Mouse (Mus musculus): ENCODE data around the gene Atp8b2.

GRCm38 (mm10) chr3:89968509-89968908 is 5.2 kb upstream of the Atp8b2 start:
- TF ChIP-seq POLR2AphosphoS2 (IDR thresholded peaks at IDR 0.05; ENCODE audit: low read depth, low read length), result no peak
- no peak for TF ChIP-seq NRF1 (IDR thresholded peaks at IDR 0.05; ENCODE audit: low read depth, low read length)
- no peak for TF ChIP-seq ZC3H11A (IDR thresholded peaks at IDR 0.05; ENCODE audit: low read depth, low read length)
- no peak for TF ChIP-seq CHD2 (IDR thresholded peaks at IDR 0.05; ENCODE audit: low read length)
- TF ChIP-seq KAT2A (IDR thresholded peaks at IDR 0.05; ENCODE audit: insufficient replicate concordance, low read length), result no peak
- TF ChIP-seq CTCF (conservative IDR thresholded peaks at IDR 0.05 in 1 of 2, IDR thresholded peaks at IDR 0.05 in 1 of 2; ENCODE audit: low read depth in 2 of 2, low read length in 2 of 2), result no peak
- no peak for TF ChIP-seq USF2 (conservative IDR thresholded peaks at IDR 0.05; ENCODE audit: low read depth, low read length)
- TF ChIP-seq ETS1 (conservative IDR thresholded peaks at IDR 0.05; ENCODE audit: low read depth, low read length), result no peak
- TF ChIP-seq BHLHE40 (IDR thresholded peaks at IDR 0.05; ENCODE audit: low read depth, low read length), result no peak

Data from CH12.LX (cell line).